Comparison of ENCODE assay signal across 21 mouse cellular contexts in the genomic region with DNA sequence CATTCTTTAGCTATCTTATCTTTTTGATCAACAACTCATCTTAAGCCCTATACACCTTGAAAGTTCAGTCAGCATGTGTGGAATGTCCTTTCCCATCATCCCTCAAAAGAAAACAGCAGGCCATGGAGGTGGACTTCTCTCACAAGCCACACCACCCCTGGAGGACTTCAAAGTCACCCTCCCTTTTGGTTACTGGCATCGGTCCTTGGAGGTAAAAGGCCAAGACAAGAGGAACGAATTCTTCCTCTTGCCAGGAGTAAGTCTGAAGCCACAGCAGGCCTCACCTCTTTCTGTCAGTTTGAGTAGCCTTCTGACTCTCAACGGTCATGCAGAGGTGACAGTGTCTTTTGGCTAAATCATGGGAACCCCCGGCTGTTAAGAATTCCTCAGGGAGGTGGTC.
"Had no signal": no experiment of that assay in that cellular context is flagged by ENCODE, and none has a peak within 500 bp of the region (broad histone marks: within the 10 kb centered on the region; RNA-seq: fewer than 3 reads in every experiment).

No protein-coding gene starts in this region.

- H3K27me3 ChIP-seq: limb, embryonic 12.5 days; midbrain, embryonic 12.5 days; midbrain, embryonic 15.5 days; neural tube, embryonic 12.5 days; neural tube, embryonic 15.5 days had no signal

- H3K36me3 ChIP-seq: limb, embryonic 12.5 days; limb, embryonic 15.5 days; midbrain, embryonic 12.5 days; midbrain, embryonic 15.5 days; neural tube, embryonic 12.5 days; neural tube, embryonic 15.5 days had no signal

- DNase-seq: left cerebral cortex, postnatal 4 days; liver, postnatal 0 days; lung, embryonic 14.5 days; right cerebral cortex, adult 18-20 months; right cerebral cortex, postnatal 14 days; right cerebral cortex, postnatal 4 days; thymus, adult 2 months; thymus, postnatal 14 days; thymus, postnatal 4 days had no signal

- H3K4me1 ChIP-seq: neural tube, embryonic 12.5 days had no signal

- H3K9me3 ChIP-seq: limb, embryonic 12.5 days; limb, embryonic 15.5 days; midbrain, embryonic 12.5 days; midbrain, embryonic 15.5 days; neural tube, embryonic 12.5 days; neural tube, embryonic 15.5 days had no signal

- H3K4me3 ChIP-seq: limb, embryonic 12.5 days; limb, embryonic 15.5 days; midbrain, embryonic 12.5 days; midbrain, embryonic 15.5 days; neural tube, embryonic 12.5 days; neural tube, embryonic 15.5 days had no signal

- H3K27ac ChIP-seq: kidney, postnatal 0 days; limb, embryonic 12.5 days; limb, embryonic 15.5 days; liver, embryonic 14.5 days; macrophage; midbrain, embryonic 12.5 days; midbrain, embryonic 15.5 days; neural tube, embryonic 12.5 days; neural tube, embryonic 15.5 days; stomach, postnatal 0 days had no signal

- ATAC-seq: liver, postnatal 0 days; lung, postnatal 0 days; midbrain, embryonic 15.5 days had no signal

- H3K9ac ChIP-seq: limb, embryonic 12.5 days; limb, embryonic 15.5 days; liver, embryonic 14.5 days; liver, postnatal 0 days; lung, embryonic 14.5 days; midbrain, embryonic 12.5 days; midbrain, embryonic 15.5 days; neural tube, embryonic 12.5 days; neural tube, embryonic 15.5 days had no signal

- H3K4me2 ChIP-seq: limb, embryonic 12.5 days; limb, embryonic 15.5 days; liver, embryonic 11.5 days; lung, embryonic 14.5 days; midbrain, embryonic 12.5 days; midbrain, embryonic 15.5 days; neural tube, embryonic 12.5 days; neural tube, embryonic 15.5 days had no signal
